Mouse (Mus musculus) ES-Bruce4 (cell line): ENCODE results near the gene Klhdc2.

Experiments
- CTCF ChIP-seq: IDR thresholded peaks from one replicate; pipeline ENCODE4 v1.8.1; 2011; ENCODE audit warnings: low read depth, low read length
- POLR2A ChIP-seq: IDR thresholded peaks from one replicate; pipeline ENCODE4 v1.8.1; 2011; ENCODE audit warnings: low read length; ENCODE audit not compliant: insufficient read depth

GRCm38 (mm10) chr12:69306333-69306732 is 9.9 kb downstream of the Klhdc2 start:
- TF ChIP-seq POLR2A = no peak
- no peak for TF ChIP-seq CTCF
